Comparison of ENCODE assay signal across 10 mouse cellular contexts in the genomic region with DNA sequence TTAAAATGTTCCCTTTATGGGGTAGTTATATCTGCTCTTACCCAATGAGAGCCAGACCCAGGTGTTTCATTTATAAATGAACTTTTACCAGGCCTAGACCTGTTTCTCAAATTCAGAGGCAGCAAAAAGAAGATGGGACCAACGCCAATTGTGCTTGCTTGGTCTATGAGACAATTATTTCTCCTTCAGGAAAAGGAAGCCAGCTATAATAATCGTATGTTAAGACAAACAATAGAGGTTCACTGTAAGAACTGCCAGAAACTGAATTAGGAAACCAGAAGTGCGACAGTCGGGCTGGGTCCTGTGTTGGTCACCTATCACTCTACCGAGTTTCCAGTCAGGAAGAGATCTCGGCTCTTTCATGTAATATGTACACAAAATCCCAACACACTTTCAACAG.
"Had no signal": no experiment of that assay in that cellular context is flagged by ENCODE, and none has a peak within 500 bp of the region (broad histone marks: within the 10 kb centered on the region; RNA-seq: fewer than 3 reads in every experiment).

No protein-coding gene starts in this region.

- H3K4me1 ChIP-seq: liver, embryonic 13.5 days; megakaryocyte, embryonic 14.5 days; midbrain, embryonic 15.5 days; neural tube, embryonic 12.5 days had no signal

- H3K27me3 ChIP-seq: limb, embryonic 12.5 days; liver, embryonic 13.5 days; megakaryocyte, embryonic 14.5 days; midbrain, embryonic 15.5 days; neural tube, embryonic 12.5 days had no signal

- DNase-seq: kidney, adult 11 months; kidney, postnatal 25 days; liver; liver, embryonic 13.5 days; liver, postnatal 0 days had no signal

- H3K27ac ChIP-seq: limb, embryonic 12.5 days; liver, embryonic 13.5 days; macrophage; midbrain, embryonic 15.5 days; neural tube, embryonic 12.5 days had no signal

- H3K4me3 ChIP-seq: limb, embryonic 12.5 days; liver, embryonic 13.5 days; megakaryocyte, embryonic 14.5 days; midbrain, embryonic 15.5 days; neural tube, embryonic 12.5 days had no signal

- H3K36me3 ChIP-seq: limb, embryonic 12.5 days; liver, embryonic 13.5 days; midbrain, embryonic 15.5 days; neural tube, embryonic 12.5 days had no signal
